Mouse (Mus musculus) heart, embryonic 11.5 days (tissue): ENCODE data around the gene Chst4. TPM values are rescaled to one million over a fixed set of nuclear protein-coding genes. Genes with fewer than 3 reads are reported as not detected.
A peak's percentile ranks its signal among the peaks of the same experiment; 100 is the strongest.

ENCODE experiments used
- ATAC-seq: fragments of 200-750 bp; cut with Nextera tagmentation; replicated peaks from 2 replicates; pipeline ENCODE4 v1.8.0; 2017; ENCODE audit warnings: moderate library complexity; ENCODE audit not compliant: insufficient number of reproducible peaks, low FRiP score, low TSS enrichment
- H3K27ac ChIP-seq: fragments of 300-500 bp; sonication (generic); 2 replicates; pipeline ENCODE4 v1.5.1; 2014; ENCODE audit warnings: mild to moderate bottlenecking, low read depth, low read length
- H3K27me3 ChIP-seq: fragments of 300-500 bp; sonication (generic); 2 replicates; pipeline ENCODE4 v1.6.1; 2014; ENCODE audit warnings: mild to moderate bottlenecking, low read length, mixed read lengths; ENCODE audit not compliant: control insufficient read depth, insufficient read depth
- H3K36me3 ChIP-seq: fragments of 300-500 bp; sonication (generic); 2 replicates; pipeline ENCODE4 v1.6.1; 2014; ENCODE audit warnings: mild to moderate bottlenecking, low read length, moderate library complexity, mixed read lengths; ENCODE audit not compliant: control insufficient read depth, insufficient read depth
- H3K4me1 ChIP-seq: fragments of 300-500 bp; sonication (generic); 2 replicates; pipeline ENCODE4 v1.6.1; 2014; ENCODE audit warnings: low read length; ENCODE audit not compliant: control insufficient read depth, insufficient read depth
- H3K4me2 ChIP-seq: fragments of 300-500 bp; sonication (generic); 2 replicates; pipeline ENCODE4 v1.6.1; 2014; ENCODE audit warnings: mild to moderate bottlenecking, moderate library complexity
- H3K4me3 ChIP-seq: fragments of 300-500 bp; sonication (generic); 2 replicates; pipeline ENCODE4 v1.5.1; 2014; ENCODE audit warnings: low read depth, low read length
- H3K9ac ChIP-seq: fragments of 300-500 bp; sonication (generic); 2 replicates; pipeline ENCODE4 v1.6.1; 2014; ENCODE audit warnings: mild to moderate bottlenecking, low read depth, low read length, moderate library complexity
- H3K9me3 ChIP-seq: fragments of 300-500 bp; sonication (generic); replicated peaks from 2 replicates; pipeline ENCODE4 v1.6.1; 2016; ENCODE audit warnings: low read length; ENCODE audit not compliant: control insufficient read depth
- WGBS: fragments of 180-500 bp; shearing (Covaris S2); extraction: QIAGEN DNeasy Blood & Tissue Kit; methylation state at CpG from one replicate; pipeline ENCODE4 v1.1.7; 2014; ENCODE audit not compliant: insufficient replicate concordance; 5-methylcytosine and 5-hydroxymethylcytosine counted together
- polyA plus RNA-seq: library from polyadenylated mRNA; unstranded; fragments of >200 nt; fragmentation: Nextera tagmentation; extraction: Ambion mirVana; gene quantifications from 2 replicates; pipeline ENCODE4 v1.2.1, GENCODE M21; 2014

Gene Chst4
- 0.16 and 0.51 TPM in 2 replicates for polyA plus RNA-seq

GRCm38 (mm10) chr8:110039659-110040058 lies at the start of gene Chst4:
Gene Chst4, minus strand, starts transcription at chr8:110039740.
- H3K27me3 ChIP-seq = no peaks in the 10 kb centered on the region
- peaks cover 8% of the 10 kb centered on the region for H3K4me1 ChIP-seq
- no peaks in the 10 kb centered on the region for H3K36me3 ChIP-seq
- no peak within 1 kb of the TSS for H3K9ac ChIP-seq
- no peak within 1 kb of the TSS for H3K4me2 ChIP-seq
- no peak within 1 kb of the TSS for H3K27ac ChIP-seq
- H3K4me3 ChIP-seq = no peak within 1 kb of the TSS
- H3K9me3 ChIP-seq = no peaks in the 10 kb centered on the region
- 68% methylated on average over 5 of the region's 5 CpGs for WGBS
- ATAC-seq = no peak

GRCm38 (mm10) chr8:110082416-110083105 lies 43.0 kb upstream of the Chst4 start:
- 78% methylated on average over 11 of the region's 11 CpGs for WGBS

GRCm38 (mm10) chr8:110079282-110080221 lies 40.0 kb upstream of the Chst4 start, which contains the start of gene Zfp612:
Gene Zfp612, plus strand, starts transcription at chr8:110079746.
- Histone ChIP-seq H3K27me3 (no peaks in the 10 kb centered on the region), H3K4me2 (peak within 1 kb of the TSS; percentile 90)
- WGBS = 6% methylated on average over 54 of the region's 54 CpGs

More at GRCm38 (mm10) chr8:110082416-110083105, 43.0 kb upstream of the Chst4 start:
- ATAC-seq = no peak
- Histone ChIP-seq H3K27me3 (no peaks in the 10 kb centered on the region), H3K4me1 (no peaks in the 10 kb centered on the region), H3K27ac (no peak overlapping the region), H3K4me3 (no peak overlapping the region), H3K9ac (no peak overlapping the region), H3K36me3 (peaks cover 2% of the 10 kb centered on the region; the same call in 1 of the 2 replicates), H3K4me2 (no peak overlapping the region), H3K9me3 (peaks cover 3% of the 10 kb centered on the region; the same call in 1 of the 2 replicates)

GRCm38 (mm10) chr8:110074496-110074895 lies 35.0 kb upstream of the Chst4 start:
- Histone ChIP-seq H3K36me3 (no peaks in the 10 kb centered on the region), H3K9ac (no peak overlapping the region), H3K27me3 (no peaks in the 10 kb centered on the region), H3K27ac (no peak overlapping the region), H3K4me1 (no peaks in the 10 kb centered on the region), H3K9me3 (no peaks in the 10 kb centered on the region), H3K4me3 (no peak overlapping the region), H3K4me2 (no peak overlapping the region)
- ATAC-seq = no peak
- 74% methylated on average over 8 of the region's 8 CpGs for WGBS

More at GRCm38 (mm10) chr8:110079282-110080221, 40.0 kb upstream of the Chst4 start, which contains the start of gene Zfp612:
- Histone ChIP-seq H3K36me3 (no peaks in the 10 kb centered on the region), H3K4me1 (no peaks in the 10 kb centered on the region), H3K9me3 (no peaks in the 10 kb centered on the region), H3K9ac (peak within 1 kb of the TSS; percentile 74), H3K27ac (no peak within 1 kb of the TSS), H3K4me3 (peak within 1 kb of the TSS; percentile 76)
- peak; percentile 80; the same call in 1 of the 2 replicates for ATAC-seq

GRCm38 (mm10) chr8:110071600-110071999 lies 32.1 kb upstream of the Chst4 start:
- H3K4me3 ChIP-seq = no peak overlapping the region
- H3K4me2 ChIP-seq = no peak overlapping the region
- 11% methylated on average over 9 of the region's 9 CpGs for WGBS
- H3K9me3 ChIP-seq = no peaks in the 10 kb centered on the region
- H3K36me3 ChIP-seq = no peaks in the 10 kb centered on the region
- H3K9ac ChIP-seq = no peak overlapping the region
- H3K27me3 ChIP-seq = no peaks in the 10 kb centered on the region
- ATAC-seq = no peak
- H3K4me1 ChIP-seq = no peaks in the 10 kb centered on the region
- no peak overlapping the region for H3K27ac ChIP-seq

- Histone ChIP-seq H3K4me1 (no peaks in the 10 kb centered on the region), H3K27me3 (no peaks in the 10 kb centered on the region), H3K9me3 (no peaks in the 10 kb centered on the region), H3K4me2 (no peak overlapping the region), H3K36me3 (no peaks in the 10 kb centered on the region), H3K4me3 (no peak overlapping the region), H3K9ac (no peak overlapping the region), H3K27ac (no peak overlapping the region)
- 80% methylated on average over 4 of the region's 4 CpGs for WGBS
- ATAC-seq = no peak
Measured at GRCm38 (mm10) chr8:110069706-110070105, 30.2 kb upstream of the Chst4 start.

- no peaks in the 10 kb centered on the region for H3K4me1 ChIP-seq
- H3K9me3 ChIP-seq = no peaks in the 10 kb centered on the region
- H3K4me3 ChIP-seq = no peak overlapping the region
- no peaks in the 10 kb centered on the region for H3K27me3 ChIP-seq
- 84% methylated on average over 4 of the region's 4 CpGs for WGBS
- H3K9ac ChIP-seq = no peak overlapping the region
- no peak overlapping the region for H3K27ac ChIP-seq
- H3K36me3 ChIP-seq = no peaks in the 10 kb centered on the region
- no peak overlapping the region for H3K4me2 ChIP-seq
- no peak for ATAC-seq
Measured at GRCm38 (mm10) chr8:110065676-110066075, 26.1 kb upstream of the Chst4 start.

- Histone ChIP-seq H3K4me2 (no peak overlapping the region), H3K9ac (no peak overlapping the region), H3K9me3 (no peaks in the 10 kb centered on the region), H3K36me3 (no peaks in the 10 kb centered on the region), H3K4me1 (no peaks in the 10 kb centered on the region), H3K27ac (no peak overlapping the region), H3K4me3 (no peak overlapping the region), H3K27me3 (no peaks in the 10 kb centered on the region)
- ATAC-seq = no peak
- 88% methylated on average over 18 of the region's 18 CpGs for WGBS
Measured at GRCm38 (mm10) chr8:110064606-110065365, 25.2 kb upstream of the Chst4 start.
